Mouse (Mus musculus) retina, embryonic 14.5 days (tissue): ENCODE measurements around the gene Prr14.
A peak's percentile ranks its signal among the peaks of the same experiment; 100 is the strongest.

Experiments
- DNase-seq: peaks from one replicate; pipeline ENCODE4 v3.0.0-alpha.2; 2015; ENCODE audit warnings: low spot score

The Prr14 gene

DNA sequence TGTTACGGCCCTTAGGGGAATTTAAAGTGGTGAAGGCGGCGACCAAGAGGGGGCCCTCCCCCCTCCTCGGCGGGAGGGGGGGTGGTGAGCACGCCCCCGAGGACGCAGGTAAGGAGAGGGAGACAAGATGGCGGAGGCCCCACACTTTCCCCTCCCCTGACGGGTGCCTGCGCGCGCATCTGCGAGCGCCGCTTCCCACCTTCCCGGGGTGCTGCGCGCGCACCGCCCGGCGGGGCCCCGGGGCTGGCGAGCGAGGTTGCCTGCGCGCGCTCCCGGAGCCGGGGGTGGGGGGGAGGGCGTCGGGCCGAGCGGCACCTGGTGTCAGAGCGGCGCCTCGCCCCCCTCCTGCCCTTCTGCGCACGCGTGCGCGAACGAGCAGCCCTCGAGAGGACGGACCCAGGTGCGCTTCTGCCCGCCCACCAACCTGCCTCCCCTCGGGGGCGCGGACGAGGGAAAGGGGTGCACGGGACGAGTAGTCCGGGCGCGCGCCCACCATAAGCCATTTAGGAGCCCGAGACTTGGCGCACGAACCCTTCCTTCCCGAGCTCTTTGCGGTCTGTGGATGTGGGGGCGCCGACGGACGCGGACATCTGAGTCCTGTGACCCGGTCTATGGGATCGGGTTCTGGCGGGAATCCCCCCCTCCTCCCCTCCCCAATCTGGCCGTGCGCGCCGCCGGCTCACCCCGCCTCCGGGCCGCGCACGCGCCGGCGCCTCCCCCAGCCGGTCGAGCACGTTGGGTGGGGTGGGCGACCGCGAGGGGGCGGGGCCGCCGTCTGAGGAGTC lies 53.0 kb downstream of the Prr14 start:
- peak; percentile 92 for DNase-seq

DNA sequence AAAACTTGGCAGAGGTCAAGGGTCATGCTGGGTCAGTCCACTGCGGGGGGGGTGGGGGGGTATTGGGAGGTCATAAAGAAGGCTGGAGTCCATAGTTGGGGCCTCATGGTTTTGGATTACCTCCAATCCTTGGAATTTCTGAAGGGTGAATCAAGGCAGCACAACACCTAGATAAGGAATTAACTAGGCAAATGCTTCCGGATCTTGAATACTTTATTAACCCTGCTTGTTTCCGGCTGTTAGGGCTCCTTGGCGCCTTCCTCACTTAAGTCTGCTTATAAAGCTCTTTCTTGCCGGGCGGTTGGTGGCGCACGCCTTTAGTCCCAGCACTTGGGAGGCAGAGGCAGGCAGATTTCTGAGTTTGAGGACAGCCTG lies 53.6 kb downstream of the Prr14 start:
- no peak for DNase-seq

DNA sequence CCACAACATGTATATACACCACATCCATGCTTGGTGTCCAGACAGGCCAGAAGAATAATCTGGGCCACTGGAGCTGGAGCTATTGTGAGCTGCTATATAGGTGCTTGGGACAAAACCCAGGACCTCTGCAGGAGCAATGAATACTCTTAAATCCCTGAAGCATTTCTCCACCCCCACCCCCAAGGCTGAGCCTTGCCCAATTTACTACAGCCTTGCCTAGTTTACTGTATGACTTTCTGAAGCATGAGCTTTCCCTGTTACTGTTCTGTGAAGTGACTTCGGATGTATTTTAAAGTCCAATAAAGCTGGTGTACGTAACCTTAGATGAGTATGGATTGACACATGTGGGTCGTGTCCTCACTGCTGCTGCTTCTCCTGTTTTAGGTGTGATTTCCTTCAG lies 54.4 kb downstream of the Prr14 start:
- DNase-seq, result no peak

DNA sequence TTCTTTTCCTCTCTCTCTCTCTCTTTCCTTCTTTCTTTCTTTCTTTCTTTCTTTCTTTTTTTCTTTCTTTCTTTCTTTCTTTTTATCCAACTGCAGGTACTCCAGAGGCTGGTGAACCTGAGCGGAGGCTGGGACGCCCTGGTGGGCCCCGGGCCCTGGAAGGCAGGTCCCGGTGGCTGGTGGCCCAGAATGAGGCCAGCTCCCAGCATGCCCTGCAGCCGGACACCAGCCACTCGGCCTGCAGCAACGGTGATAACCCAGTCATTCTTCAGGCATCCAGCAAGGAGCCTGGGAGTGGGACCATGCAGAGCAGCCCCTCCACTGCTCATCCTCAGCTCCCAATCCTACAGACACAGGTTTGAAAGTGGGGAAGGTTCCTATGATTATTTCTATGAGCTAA lies 56.4 kb downstream of the Prr14 start:
- DNase-seq, result no peak

DNA sequence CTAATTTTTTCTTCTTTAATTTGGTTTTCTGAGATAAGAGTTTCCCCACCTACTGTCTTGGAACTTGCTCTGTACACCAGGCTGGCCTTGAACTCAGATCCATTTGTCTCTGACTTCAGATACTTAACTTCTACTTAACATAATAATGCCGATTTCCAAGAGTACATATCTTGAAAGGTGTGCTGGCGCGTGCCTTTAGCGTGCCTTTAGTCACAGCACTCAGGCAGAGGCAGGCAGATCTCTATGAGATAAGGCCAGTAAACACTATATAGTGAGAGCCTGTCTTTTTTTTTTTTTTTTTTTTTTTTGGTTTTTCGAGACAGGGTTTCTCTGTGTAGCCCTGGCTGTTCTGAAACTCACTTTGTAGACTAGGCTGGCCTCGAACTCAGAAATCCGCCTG lies 56.9 kb downstream of the Prr14 start:
- no peak for DNase-seq

DNA sequence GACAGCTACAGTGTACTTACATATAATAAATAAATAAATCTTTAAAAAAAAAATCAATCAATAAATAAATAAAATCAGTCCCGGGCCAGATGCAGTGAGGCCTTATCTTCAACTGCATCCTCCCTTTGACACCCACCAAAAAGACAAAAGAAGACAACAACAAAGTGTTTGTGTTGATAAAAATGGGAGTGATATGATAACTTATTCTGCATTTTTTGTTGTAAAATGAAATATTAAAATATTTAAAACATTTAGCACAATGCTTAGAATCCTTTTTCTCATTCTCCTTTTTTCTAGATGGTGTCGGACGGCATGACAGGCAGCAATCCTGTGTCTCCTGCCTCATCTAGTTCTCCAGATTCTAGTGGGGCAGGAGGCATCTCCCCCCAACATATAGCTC lies 59.9 kb downstream of the Prr14 start, which contains the start of gene Gm42715:
TSS of gene Gm42715 (plus strand) at position 301 of the 400 bp plus-strand sequence.
- no peak for DNase-seq
